Mouse (Mus musculus) liver, embryonic 13.5 days (tissue): ENCODE results near the gene Lrrn2. TPM values are rescaled to one million over a fixed set of nuclear protein-coding genes. Genes with fewer than 3 reads are reported as not detected.

Experiments used
- ATAC-seq: fragments of 200-750 bp; cut with Nextera tagmentation; 2 replicates; pipeline ENCODE4 v1.8.0; 2017; ENCODE audit warnings: low read depth, mild to moderate bottlenecking, moderate number of reproducible peaks, moderate library complexity
- DNase-seq: peaks from one replicate; pipeline ENCODE4 v3.0.0; 2022
- H3K27ac ChIP-seq: fragments of 300-500 bp; sonication (generic); 2 replicates; pipeline ENCODE4 v1.5.1; 2015; ENCODE audit warnings: moderate library complexity, mild to moderate bottlenecking, inconsistent platforms
- H3K27me3 ChIP-seq: fragments of 300-500 bp; sonication (generic); 2 replicates; pipeline ENCODE4 v1.6.1; 2015; ENCODE audit warnings: mild to moderate bottlenecking, inconsistent platforms
- H3K36me3 ChIP-seq: fragments of 300-500 bp; sonication (generic); 2 replicates; pipeline ENCODE4 v1.6.1; 2015; ENCODE audit warnings: mild to moderate bottlenecking, inconsistent platforms
- H3K4me1 ChIP-seq: fragments of 300-500 bp; sonication (generic); replicated peaks from 2 replicates; pipeline ENCODE4 v1.6.1; 2015; ENCODE audit warnings: inconsistent platforms
- H3K4me2 ChIP-seq: fragments of 300-500 bp; sonication (generic); 2 replicates; pipeline ENCODE4 v1.6.1; 2015; ENCODE audit warnings: inconsistent platforms, mild to moderate bottlenecking, moderate library complexity
- H3K4me3 ChIP-seq: fragments of 300-500 bp; sonication (generic); replicated peaks from 2 replicates; pipeline ENCODE4 v1.5.1; 2015; ENCODE audit warnings: mild to moderate bottlenecking, inconsistent platforms
- H3K9ac ChIP-seq: fragments of 300-500 bp; sonication (generic); 2 replicates; pipeline ENCODE4 v1.6.1; 2015; ENCODE audit warnings: mild to moderate bottlenecking, inconsistent platforms
- H3K9me3 ChIP-seq: fragments of 300-500 bp; sonication (generic); replicated peaks from 2 replicates; pipeline ENCODE4 v1.6.1; 2016; ENCODE audit warnings: inconsistent platforms
- WGBS: fragments of 180-500 bp; shearing (Covaris S2); methylation state at CpG from one replicate; pipeline ENCODE4 v1.1.7; 2015; ENCODE audit not compliant: insufficient replicate concordance; 5-methylcytosine and 5-hydroxymethylcytosine counted together
- polyA plus RNA-seq: library from polyadenylated mRNA; unstranded; fragments of >200 nt; fragmentation: Nextera tagmentation; extraction: Ambion mirVana; gene quantifications from 2 replicates; pipeline ENCODE4 v1.2.1, GENCODE M21; 2015

The Lrrn2 gene
- polyA plus RNA-seq, 1 experiment from 2014 or later, result 0.09 TPM

DNA sequence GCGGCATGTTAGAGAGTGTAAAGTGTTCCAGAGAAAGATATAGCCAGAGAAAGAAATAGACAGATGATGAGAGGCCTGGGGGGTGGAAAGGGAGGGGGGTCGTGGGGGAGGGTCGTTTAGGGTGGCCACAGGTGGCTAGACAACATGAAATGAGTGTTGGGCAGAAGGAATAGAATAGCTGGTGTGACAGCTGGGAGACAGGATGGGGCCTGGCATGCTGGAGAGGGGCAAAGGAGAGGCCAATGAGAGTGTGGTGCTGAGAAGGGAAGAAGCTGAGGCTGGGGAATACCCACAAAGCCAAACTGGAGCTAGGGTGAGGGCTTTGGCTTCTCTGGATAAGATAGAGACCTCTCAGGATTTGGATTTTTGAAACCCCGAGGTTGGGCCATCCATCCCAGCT lies 6.6 kb downstream of the Lrrn2 start:
- DNase-seq, result no peak
- no peak overlapping the region for H3K4me3 ChIP-seq
- H3K4me1 ChIP-seq, result no peaks in the 10 kb centered on the region

DNA sequence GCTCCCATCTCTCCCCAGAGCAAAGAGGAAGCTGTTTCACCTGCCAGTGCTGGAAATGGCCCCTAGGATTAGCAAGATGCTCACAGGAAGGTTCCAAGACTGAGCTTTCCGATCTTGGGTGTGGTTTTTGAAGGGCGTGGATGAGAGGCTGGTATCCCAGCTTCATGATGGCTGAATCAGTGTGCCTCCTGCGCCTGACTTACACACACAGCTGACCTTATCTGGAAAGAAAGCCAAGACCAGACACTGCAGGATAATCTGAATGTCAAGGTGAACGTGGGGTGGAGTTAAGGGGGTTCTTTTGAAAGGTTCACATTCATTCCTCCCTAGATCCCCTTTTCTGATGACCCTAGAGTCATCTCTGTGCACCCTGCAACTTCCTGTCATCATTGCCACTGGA lies 8.7 kb downstream of the Lrrn2 start:
- Histone ChIP-seq H3K36me3 (no peaks in the 10 kb centered on the region), H3K9me3 (no peaks in the 10 kb centered on the region), H3K4me1 (no peaks in the 10 kb centered on the region; the same call in 1 of the 2 replicates), H3K9ac (no peak overlapping the region), H3K27me3 (peaks cover 4% of the 10 kb centered on the region), H3K4me3 (no peak overlapping the region), H3K4me2 (no peak overlapping the region), H3K27ac (no peak overlapping the region)
- no peak for DNase-seq
- 44% methylated on average over 4 of the region's 4 CpGs for WGBS
- ATAC-seq, result no peak

More for the DNA sequence above, 6.6 kb downstream of the Lrrn2 start:
- ATAC-seq, result no peak
- Histone ChIP-seq H3K4me2 (no peak overlapping the region), H3K27ac (no peak overlapping the region), H3K9me3 (no peaks in the 10 kb centered on the region), H3K27me3 (peaks cover 22% of the 10 kb centered on the region), H3K9ac (no peak overlapping the region), H3K36me3 (no peaks in the 10 kb centered on the region)
- 42% methylated on average over 4 of the region's 4 CpGs for WGBS

DNA sequence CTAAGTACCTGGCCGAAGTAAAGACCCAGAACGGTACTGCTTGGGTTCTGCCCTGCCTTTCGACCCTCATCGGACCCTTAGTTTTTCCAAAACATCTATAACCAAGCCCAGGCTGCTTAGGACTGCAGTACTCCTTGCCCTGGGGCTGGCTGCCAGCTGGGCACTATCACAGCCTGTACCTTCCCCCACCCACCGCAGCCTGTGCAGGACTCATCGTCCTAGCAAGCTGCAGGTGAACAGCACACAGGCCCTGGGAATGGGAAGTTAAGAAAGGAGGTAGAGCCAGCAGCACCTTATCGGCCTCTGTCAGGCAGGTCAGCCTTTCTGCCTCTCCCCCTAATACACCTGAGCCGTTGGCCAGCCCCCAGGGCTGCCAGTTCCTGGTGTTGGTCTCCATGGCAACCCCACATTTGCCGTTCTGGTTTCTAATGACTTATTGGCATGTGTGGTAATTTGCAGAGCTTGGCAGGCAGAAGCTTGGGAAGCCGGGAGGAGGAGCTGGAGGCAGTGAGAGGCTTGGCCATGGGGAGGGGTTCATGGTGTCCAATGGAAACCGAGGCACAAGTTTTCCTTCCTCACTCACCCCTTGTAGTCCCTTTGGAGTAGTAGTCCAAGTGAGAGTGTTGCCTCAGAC lies 10.2 kb downstream of the Lrrn2 start:
- Histone ChIP-seq H3K36me3 (no peaks in the 10 kb centered on the region), H3K4me3 (no peak overlapping the region), H3K4me1 (no peaks in the 10 kb centered on the region; the same call in 1 of the 2 replicates), H3K9me3 (no peaks in the 10 kb centered on the region), H3K4me2 (no peak overlapping the region), H3K27ac (no peak overlapping the region), H3K27me3 (no peaks in the 10 kb centered on the region), H3K9ac (no peak overlapping the region)
- 59% methylated on average over 11 of the region's 11 CpGs for WGBS
- DNase-seq, result no peak
- ATAC-seq, result no peak

DNA sequence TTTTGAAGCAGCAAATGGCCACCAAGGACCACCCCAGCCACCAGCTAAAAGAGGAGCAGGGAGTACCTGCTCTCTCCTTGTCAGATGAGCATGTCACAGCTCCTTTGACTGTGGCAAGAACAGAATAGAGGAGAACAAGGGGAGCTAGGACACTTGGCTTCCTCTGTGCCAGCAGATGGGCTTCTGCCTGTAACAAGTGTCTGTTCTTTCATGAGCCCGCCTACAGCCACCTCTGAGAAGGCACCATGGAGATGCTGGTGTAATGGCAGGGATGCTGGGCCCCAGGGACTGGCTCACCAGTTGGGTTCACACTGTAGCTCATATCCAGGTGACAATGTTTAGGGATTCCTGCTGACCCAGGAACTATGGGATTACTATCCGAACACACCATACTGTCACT lies 12.0 kb downstream of the Lrrn2 start:
- H3K4me3 ChIP-seq, result no peak overlapping the region
- no peak overlapping the region for H3K4me2 ChIP-seq
- WGBS, result 55% methylated on average over 2 of the region's 2 CpGs
- no peaks in the 10 kb centered on the region for H3K27me3 ChIP-seq
- H3K27ac ChIP-seq, result no peak overlapping the region
- H3K4me1 ChIP-seq, result no peaks in the 10 kb centered on the region; the same call in 1 of the 2 replicates
- H3K9ac ChIP-seq, result no peak overlapping the region
- H3K9me3 ChIP-seq, result no peaks in the 10 kb centered on the region
- ATAC-seq (no peak), DNase-seq (no peak)
- H3K36me3 ChIP-seq, result no peaks in the 10 kb centered on the region

DNA sequence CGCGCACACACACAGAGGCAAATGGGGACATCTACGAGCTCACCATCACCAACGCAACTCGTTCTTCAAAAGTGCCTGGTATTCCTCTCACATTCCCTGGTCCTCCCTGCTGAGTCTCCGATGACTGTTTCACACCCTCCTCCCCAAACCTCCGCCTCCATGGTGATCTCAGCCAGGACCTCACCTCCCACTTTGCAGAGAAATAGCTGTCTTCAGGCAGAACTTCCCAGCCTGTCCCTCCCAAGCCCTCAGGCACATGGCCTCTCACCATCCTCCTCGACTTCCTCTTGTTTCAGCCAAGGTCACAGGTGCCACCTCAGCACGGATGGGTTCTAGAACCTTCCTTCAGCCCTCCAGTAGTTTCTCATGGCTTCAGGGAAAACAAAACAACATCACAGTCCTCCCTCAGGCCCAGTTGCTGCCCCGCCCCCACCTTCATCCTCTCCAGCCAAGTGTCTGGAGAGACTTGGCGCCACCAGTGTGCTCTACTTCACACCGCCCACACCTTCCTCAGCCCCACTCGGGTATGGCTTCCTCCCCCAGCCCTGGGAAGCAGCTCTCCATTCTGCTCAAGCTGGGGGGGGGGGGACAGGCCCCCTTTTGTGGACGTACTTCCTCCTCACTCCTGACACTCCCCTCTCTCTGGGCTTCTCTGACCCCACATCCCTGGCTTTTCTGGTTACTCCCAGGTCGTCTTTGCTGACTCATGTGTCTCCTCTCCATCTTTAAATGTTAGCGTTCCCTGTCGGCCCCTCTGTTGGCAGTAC lies 13.4 kb downstream of the Lrrn2 start:
- WGBS, result 40% methylated on average over 17 of the region's 17 CpGs
- no peak overlapping the region for H3K9ac ChIP-seq
- DNase-seq (no peak), ATAC-seq (no peak)
- H3K27ac ChIP-seq, result no peak overlapping the region
- no peaks in the 10 kb centered on the region for H3K36me3 ChIP-seq
- H3K4me2 ChIP-seq, result no peak overlapping the region
- no peaks in the 10 kb centered on the region for H3K9me3 ChIP-seq
- H3K27me3 ChIP-seq, result no peaks in the 10 kb centered on the region
- H3K4me1 ChIP-seq, result no peaks in the 10 kb centered on the region; the same call in 1 of the 2 replicates
- no peak overlapping the region for H3K4me3 ChIP-seq

DNA sequence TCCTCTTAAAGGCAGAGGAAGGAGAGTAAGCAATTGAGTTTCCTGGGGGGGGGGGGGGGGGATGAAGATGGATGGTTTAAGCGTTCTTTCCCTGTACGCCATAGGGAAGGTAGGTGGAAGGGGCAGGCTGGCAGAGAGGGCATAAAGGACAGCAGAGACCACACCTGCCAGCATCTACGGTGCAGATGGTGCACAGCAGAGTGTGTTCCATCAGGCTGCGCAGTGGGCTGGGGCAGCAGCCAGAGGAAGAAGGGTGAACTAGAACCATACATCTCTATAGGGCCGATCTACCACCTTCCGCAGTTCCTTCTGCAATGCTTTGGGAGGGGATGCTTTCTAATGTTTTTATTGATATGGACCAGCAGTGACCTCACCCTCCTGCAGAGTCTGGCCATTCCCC lies 19.0 kb downstream of the Lrrn2 start:
- no peaks in the 10 kb centered on the region for H3K4me1 ChIP-seq
- WGBS, result 76% methylated on average over 6 of the region's 6 CpGs
- no peak for DNase-seq
- ATAC-seq, result no peak
- no peak overlapping the region for H3K9ac ChIP-seq
- no peak overlapping the region for H3K27ac ChIP-seq
- no peak overlapping the region for H3K4me2 ChIP-seq
- H3K4me3 ChIP-seq, result no peak overlapping the region
- H3K36me3 ChIP-seq, result no peaks in the 10 kb centered on the region
- H3K9me3 ChIP-seq, result no peaks in the 10 kb centered on the region
- no peaks in the 10 kb centered on the region for H3K27me3 ChIP-seq

DNA sequence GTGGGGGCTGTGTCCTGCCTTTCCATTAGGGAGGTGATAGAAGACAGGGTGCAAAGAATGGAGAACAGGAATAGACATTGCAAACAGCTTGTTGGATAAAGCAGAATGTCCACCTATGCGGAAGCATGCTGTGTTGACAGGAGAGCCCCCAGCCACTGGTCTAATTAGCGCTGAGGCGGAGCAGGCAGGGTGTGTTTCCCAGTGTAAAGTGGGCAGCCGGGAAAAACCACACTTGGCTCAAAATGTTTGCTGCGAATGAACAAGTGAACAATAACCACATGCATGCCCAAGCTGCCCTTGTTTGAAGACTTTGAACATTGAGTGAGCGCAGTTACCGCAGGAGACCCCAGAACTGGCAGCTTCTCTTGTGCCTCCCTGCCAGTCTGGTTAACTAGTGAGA lies 19.6 kb downstream of the Lrrn2 start:
- Histone ChIP-seq H3K4me2 (no peak overlapping the region), H3K9me3 (no peaks in the 10 kb centered on the region), H3K4me1 (no peaks in the 10 kb centered on the region), H3K36me3 (no peaks in the 10 kb centered on the region), H3K27me3 (no peaks in the 10 kb centered on the region), H3K27ac (no peak overlapping the region), H3K9ac (no peak overlapping the region), H3K4me3 (no peak overlapping the region)
- no peak for ATAC-seq
- 76% methylated on average over 7 of the region's 7 CpGs for WGBS
- no peak for DNase-seq

DNA sequence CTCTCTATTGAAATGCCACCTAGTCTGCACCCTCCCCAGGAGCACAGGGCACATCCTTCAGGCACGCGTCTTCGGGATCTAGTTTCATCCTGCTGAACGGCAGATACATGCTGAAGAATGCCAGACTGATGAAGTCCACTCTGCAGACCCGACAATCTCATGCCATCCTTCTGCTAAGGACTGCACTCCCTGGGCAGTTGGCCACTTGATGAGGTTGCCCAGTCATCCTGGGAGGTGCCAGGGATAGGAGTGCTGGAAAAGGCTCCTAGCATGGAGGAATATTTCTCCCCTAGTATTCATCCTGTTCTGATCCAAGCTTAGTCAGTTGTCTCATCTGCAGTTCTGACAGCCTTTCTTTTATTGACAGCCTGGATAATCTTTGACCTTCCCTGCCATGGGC lies 20.9 kb downstream of the Lrrn2 start:
- H3K9me3 ChIP-seq, result no peaks in the 10 kb centered on the region
- DNase-seq (no peak), ATAC-seq (no peak)
- WGBS, result 74% methylated on average over 5 of the region's 5 CpGs
- no peak overlapping the region for H3K27ac ChIP-seq
- no peaks in the 10 kb centered on the region for H3K27me3 ChIP-seq
- H3K4me2 ChIP-seq, result no peak overlapping the region
- no peak overlapping the region for H3K4me3 ChIP-seq
- H3K4me1 ChIP-seq, result no peaks in the 10 kb centered on the region
- H3K36me3 ChIP-seq, result no peaks in the 10 kb centered on the region
- no peak overlapping the region for H3K9ac ChIP-seq

DNA sequence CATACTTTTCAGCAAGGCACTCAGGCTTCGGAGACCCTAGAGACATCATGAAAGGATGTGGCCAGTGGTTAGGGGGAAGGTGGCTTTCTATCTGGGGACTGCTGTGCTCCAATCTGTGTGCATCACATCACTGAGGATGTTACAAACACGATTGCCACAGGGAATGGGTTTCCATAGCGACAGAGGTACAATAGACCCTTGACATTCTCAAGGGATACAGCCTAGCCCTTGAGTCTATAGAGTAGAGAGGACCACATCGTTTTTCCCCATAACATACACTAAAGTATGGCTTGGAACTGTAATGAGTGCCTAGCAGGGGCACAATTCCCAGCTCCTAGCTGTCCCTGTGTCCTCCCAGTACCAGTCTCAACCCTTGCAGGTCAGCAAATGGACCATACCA lies 23.4 kb downstream of the Lrrn2 start:
- Histone ChIP-seq H3K27ac (no peak overlapping the region), H3K9me3 (no peaks in the 10 kb centered on the region), H3K36me3 (no peaks in the 10 kb centered on the region), H3K4me3 (no peak overlapping the region), H3K9ac (no peak overlapping the region), H3K4me1 (no peaks in the 10 kb centered on the region), H3K27me3 (no peaks in the 10 kb centered on the region), H3K4me2 (no peak overlapping the region)
- no peak for ATAC-seq
- no peak for DNase-seq
- WGBS, result 47% methylated on average over 4 of the region's 4 CpGs

DNA sequence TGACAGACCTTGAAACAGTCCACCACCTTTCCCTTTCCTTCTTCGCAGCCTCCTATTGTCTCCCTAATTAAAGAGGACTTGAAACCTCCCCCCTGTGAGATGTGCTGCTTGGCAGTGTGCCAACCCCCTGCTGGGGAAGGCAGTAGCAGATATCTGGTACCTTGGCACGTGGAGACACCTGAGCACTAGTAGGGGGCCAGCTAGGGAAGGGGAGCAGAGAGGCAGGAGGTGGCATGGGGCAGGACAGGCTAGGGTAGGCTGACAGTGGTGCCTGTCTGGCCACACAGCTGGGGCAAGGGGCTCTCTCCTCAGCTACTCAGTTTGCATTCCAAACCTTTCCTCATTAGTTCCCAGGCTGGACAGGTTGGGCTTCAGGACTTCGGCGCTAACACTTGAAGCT lies 29.0 kb downstream of the Lrrn2 start:
- 50% methylated on average over 4 of the region's 4 CpGs for WGBS

DNA sequence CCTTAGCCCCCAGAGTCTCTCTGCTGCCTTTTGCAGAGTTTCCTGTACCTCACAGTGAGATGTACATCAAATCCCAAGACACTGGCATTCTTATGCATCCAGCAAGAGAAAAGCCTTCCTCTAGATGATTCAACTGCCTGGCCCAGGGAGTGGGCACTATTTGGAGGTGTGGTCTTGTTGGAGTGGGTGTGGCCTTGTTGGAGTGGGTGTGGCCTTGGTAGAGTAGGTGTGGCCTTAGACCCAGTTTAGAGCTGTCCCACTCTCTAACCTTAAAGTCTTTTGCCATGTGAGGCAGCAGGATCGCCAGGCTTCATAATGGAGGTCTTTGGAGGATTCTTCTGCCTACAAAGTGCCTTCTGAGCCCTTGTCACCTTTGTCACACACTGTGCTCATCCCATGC lies 29.9 kb downstream of the Lrrn2 start:
- WGBS, result 65% methylated on average over 1 of the region's 1 CpGs

More for the DNA sequence above, 29.0 kb downstream of the Lrrn2 start:
- H3K27ac ChIP-seq, result no peak overlapping the region
- no peaks in the 10 kb centered on the region for H3K9me3 ChIP-seq
- H3K9ac ChIP-seq, result no peak overlapping the region
- no peaks in the 10 kb centered on the region for H3K4me1 ChIP-seq
- no peak for DNase-seq
- no peak overlapping the region for H3K4me2 ChIP-seq
- no peaks in the 10 kb centered on the region for H3K36me3 ChIP-seq
- no peak overlapping the region for H3K4me3 ChIP-seq
- no peak for ATAC-seq
- H3K27me3 ChIP-seq, result no peaks in the 10 kb centered on the region

More for the DNA sequence above, 29.9 kb downstream of the Lrrn2 start:
- ATAC-seq (no peak), DNase-seq (no peak)
- Histone ChIP-seq H3K27me3 (no peaks in the 10 kb centered on the region), H3K4me2 (no peak overlapping the region), H3K36me3 (no peaks in the 10 kb centered on the region), H3K4me3 (no peak overlapping the region), H3K27ac (no peak overlapping the region), H3K9ac (no peak overlapping the region), H3K4me1 (no peaks in the 10 kb centered on the region), H3K9me3 (no peaks in the 10 kb centered on the region)
